Mouse (Mus musculus) forebrain, embryonic 15.5 days (tissue): ENCODE measurements around the gene Cep63. TPM values are rescaled to one million over a fixed set of nuclear protein-coding genes. Genes with fewer than 3 reads are reported as not detected.

ENCODE experiments used
- ATAC-seq: fragments of 200-750 bp; cut with Nextera tagmentation; replicated peaks from 2 replicates; pipeline ENCODE4 v1.8.0; 2017; ENCODE audit warnings: mild to moderate bottlenecking, moderate TSS enrichment, moderate library complexity
- H3K27ac ChIP-seq: fragments of 300-500 bp; sonication (generic); replicated peaks from 2 replicates; pipeline ENCODE4 v1.5.1; 2015; ENCODE audit warnings: mild to moderate bottlenecking, inconsistent platforms
- H3K27me3 ChIP-seq: fragments of 300-500 bp; sonication (generic); 2 replicates; pipeline ENCODE4 v1.6.1; 2015; ENCODE audit warnings: inconsistent platforms
- H3K36me3 ChIP-seq: fragments of 300-500 bp; sonication (generic); 2 replicates; pipeline ENCODE4 v1.6.1; 2015; ENCODE audit warnings: mild to moderate bottlenecking, inconsistent platforms
- H3K4me1 ChIP-seq: fragments of 300-500 bp; sonication (generic); 2 replicates; pipeline ENCODE4 v1.6.1; 2015; ENCODE audit warnings: inconsistent platforms
- H3K4me2 ChIP-seq: fragments of 300-500 bp; sonication (generic); replicated peaks from 2 replicates; pipeline ENCODE4 v1.6.1; 2015; ENCODE audit warnings: mild to moderate bottlenecking, inconsistent platforms
- H3K4me3 ChIP-seq: fragments of 300-500 bp; sonication (generic); 2 replicates; pipeline ENCODE4 v1.5.1; 2015; ENCODE audit warnings: mild to moderate bottlenecking, inconsistent platforms
- H3K9ac ChIP-seq: fragments of 300-500 bp; sonication (generic); replicated peaks from 2 replicates; pipeline ENCODE4 v1.6.1; 2015; ENCODE audit warnings: mild to moderate bottlenecking, inconsistent platforms
- H3K9me3 ChIP-seq: fragments of 300-500 bp; sonication (generic); 2 replicates; pipeline ENCODE4 v1.6.1; 2016; ENCODE audit warnings: inconsistent platforms
- WGBS: fragments of 180-500 bp; shearing (Covaris S2); methylation state at CpG from one replicate; pipeline ENCODE4 v1.1.7; 2015; ENCODE audit warnings: mixed read lengths; 5-methylcytosine and 5-hydroxymethylcytosine counted together
- polyA plus RNA-seq: library from polyadenylated mRNA; unstranded; fragments of >200 nt; fragmentation: Nextera tagmentation; extraction: Ambion mirVana; gene quantifications from 2 replicates; pipeline ENCODE4 v1.2.1, GENCODE M21; 2015

Gene Cep63
- polyA plus RNA-seq, 1 experiment from 2014 or later = 49.6 TPM

DNA sequence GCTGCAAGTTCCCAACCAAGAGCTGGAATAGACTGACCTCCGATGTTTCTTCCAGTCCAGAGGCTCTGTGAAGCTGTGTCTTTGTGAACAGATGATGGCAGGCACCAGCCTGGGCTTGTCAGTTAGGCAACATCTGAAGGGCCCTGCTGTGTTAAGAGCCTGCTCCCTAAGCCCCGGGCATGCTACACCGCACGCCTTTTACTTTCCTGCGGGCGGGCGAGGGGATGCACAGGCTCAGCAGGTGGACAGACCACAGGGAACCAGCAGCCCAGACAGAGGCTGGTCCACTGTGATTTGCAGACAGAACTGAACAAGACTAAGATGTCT lies 79.3 kb downstream of the Cep63 start:
- H3K36me3 ChIP-seq = no peaks in the 10 kb centered on the region
- H3K9ac ChIP-seq = no peak overlapping the region
- no peak overlapping the region for H3K4me2 ChIP-seq
- no peaks in the 10 kb centered on the region for H3K9me3 ChIP-seq
- H3K27me3 ChIP-seq = peaks cover 12% of the 10 kb centered on the region
- whole genome bisulfite sequencing = 20% methylated on average over 7 of the region's 7 CpGs
- no peak for ATAC-seq
- no peak overlapping the region for H3K4me3 ChIP-seq
- H3K4me1 ChIP-seq = peaks cover 39% of the 10 kb centered on the region
- no peak overlapping the region; the same call in 1 of the 2 replicates for H3K27ac ChIP-seq

GRCm38 (mm10) chr9:102546256-102547027 lies 79.9 kb downstream of the Cep63 start:
- no peak for ATAC-seq
- H3K4me2 ChIP-seq = peak overlapping the region; percentile 69
- peaks cover 39% of the 10 kb centered on the region for H3K4me1 ChIP-seq
- H3K27ac ChIP-seq = peak overlapping the region; percentile 98
- 0 out of 2 replicates have a peak overlapping the region, but pooled peaks have one; percentile 1 for H3K9ac ChIP-seq
- H3K9me3 ChIP-seq = no peaks in the 10 kb centered on the region
- H3K27me3 ChIP-seq = peaks cover 12% of the 10 kb centered on the region
- WGBS = 19% methylated on average over 20 of the region's 20 CpGs
- no peaks in the 10 kb centered on the region for H3K36me3 ChIP-seq
- H3K4me3 ChIP-seq = peak overlapping the region; percentile 41; the same call in 1 of the 2 replicates

DNA sequence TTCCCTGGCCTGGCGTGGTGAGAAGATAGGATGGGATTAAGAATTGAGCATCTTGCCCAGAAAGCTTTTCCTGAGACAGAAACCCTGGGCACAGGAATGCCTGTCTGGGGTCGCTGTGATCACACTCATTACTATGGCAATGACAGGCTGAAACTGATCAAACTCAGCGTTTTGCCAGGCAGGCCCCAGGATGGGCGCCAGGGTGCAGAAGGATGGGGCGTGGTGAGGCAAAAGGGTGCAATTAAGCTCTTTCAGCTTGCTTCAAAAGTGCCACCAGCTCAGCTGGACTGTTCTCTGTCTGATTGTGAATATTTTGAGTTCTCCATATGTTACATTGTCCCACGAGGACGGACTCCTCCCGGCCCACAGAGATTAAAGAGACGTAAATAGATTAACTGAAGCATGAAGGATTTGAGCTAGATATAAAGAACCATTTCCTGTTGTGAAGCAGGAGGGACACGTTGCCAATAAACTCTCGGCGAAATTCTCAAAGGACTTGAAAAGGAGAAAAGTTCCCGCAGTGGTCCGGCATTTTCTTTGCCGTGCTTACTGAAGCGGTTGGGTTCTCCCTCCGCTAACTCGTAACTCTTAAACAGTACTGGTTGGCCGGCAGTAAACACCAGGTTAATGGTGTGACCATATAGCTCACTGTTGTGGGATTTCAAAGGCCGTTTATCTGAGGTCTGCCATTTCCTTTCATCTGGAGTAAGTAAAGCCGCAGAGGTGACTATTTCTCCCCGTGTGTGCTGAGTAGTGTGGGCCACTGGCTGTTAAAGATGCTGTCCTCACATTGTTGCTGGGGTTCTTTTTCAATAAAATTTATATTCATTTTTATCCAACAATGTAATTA lies 80.7 kb downstream of the Cep63 start:
- Histone ChIP-seq H3K27ac (peak overlapping the region; percentile 98), H3K4me3 (peak overlapping the region; percentile 41), H3K27me3 (peaks cover 12% of the 10 kb centered on the region), H3K4me1 (peaks cover 39% of the 10 kb centered on the region), H3K9ac (peak overlapping the region; percentile 30; the same call in 1 of the 2 replicates), H3K9me3 (no peaks in the 10 kb centered on the region), H3K36me3 (no peaks in the 10 kb centered on the region), H3K4me2 (peak overlapping the region; percentile 69)
- ATAC-seq = peak; percentile 74
- WGBS = 1% methylated on average over 22 of the region's 22 CpGs

GRCm38 (mm10) chr9:102544773-102545366 lies 81.5 kb downstream of the Cep63 start:
- H3K9me3 ChIP-seq = no peaks in the 10 kb centered on the region
- peak overlapping the region; percentile 63 for H3K9ac ChIP-seq
- no peaks in the 10 kb centered on the region for H3K36me3 ChIP-seq
- peak; percentile 66 for ATAC-seq
- H3K27ac ChIP-seq = peak overlapping the region; percentile 98
- peaks cover 9% of the 10 kb centered on the region for H3K27me3 ChIP-seq
- peaks cover 39% of the 10 kb centered on the region for H3K4me1 ChIP-seq
- under 1% methylated on average over 26 of the region's 26 CpGs for WGBS
- peak overlapping the region; percentile 69 for H3K4me2 ChIP-seq
- peak overlapping the region; percentile 41 for H3K4me3 ChIP-seq

GRCm38 (mm10) chr9:102544116-102544772 lies 82.1 kb downstream of the Cep63 start:
- H3K27me3 ChIP-seq = peaks cover 9% of the 10 kb centered on the region
- no peaks in the 10 kb centered on the region for H3K9me3 ChIP-seq
- H3K4me3 ChIP-seq = peak overlapping the region; percentile 41
- WGBS = 3% methylated on average over 11 of the region's 11 CpGs
- no peaks in the 10 kb centered on the region for H3K36me3 ChIP-seq
- H3K4me2 ChIP-seq = peak overlapping the region; percentile 69
- peaks cover 39% of the 10 kb centered on the region for H3K4me1 ChIP-seq
- peak; percentile 81 for ATAC-seq
- H3K9ac ChIP-seq = peak overlapping the region; percentile 63
- H3K27ac ChIP-seq = peak overlapping the region; percentile 98

- no peak; the same call in 1 of the 2 replicates for ATAC-seq
- H3K27me3 ChIP-seq = peaks cover 9% of the 10 kb centered on the region
- H3K4me3 ChIP-seq = no peak overlapping the region
- peak overlapping the region; percentile 69; the same call in 1 of the 2 replicates for H3K4me2 ChIP-seq
- H3K36me3 ChIP-seq = no peaks in the 10 kb centered on the region
- 30% methylated on average over 2 of the region's 2 CpGs for WGBS
- H3K9ac ChIP-seq = peak overlapping the region; percentile 63; the same call in 1 of the 2 replicates
- H3K27ac ChIP-seq = peak overlapping the region; percentile 98
- H3K9me3 ChIP-seq = no peaks in the 10 kb centered on the region
- H3K4me1 ChIP-seq = peaks cover 39% of the 10 kb centered on the region
These were observed 82.6 kb downstream of the Cep63 start for GRCm38 (mm10) chr9:102543761-102544115.

DNA sequence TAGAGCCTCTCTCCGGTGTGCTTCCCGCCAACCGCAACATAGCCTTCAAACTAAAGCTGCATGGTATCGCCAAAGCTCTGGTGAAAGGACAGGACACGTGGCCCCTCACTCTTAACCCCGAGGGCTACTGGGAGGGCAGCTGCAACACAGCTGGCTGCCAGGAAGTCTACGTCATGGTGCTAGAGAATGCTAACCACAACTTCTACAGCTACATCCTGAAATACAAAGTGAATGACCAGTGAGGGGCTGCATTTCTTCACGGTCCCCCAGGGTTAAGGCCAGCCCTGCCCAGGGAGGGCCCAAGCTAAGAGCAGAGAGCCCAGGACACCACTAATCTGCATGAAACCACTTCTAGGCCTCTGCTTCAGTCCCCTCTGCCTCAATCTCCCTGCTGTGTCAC lies 83.8 kb downstream of the Cep63 start:
- ATAC-seq = no peak
- Histone ChIP-seq H3K36me3 (no peaks in the 10 kb centered on the region), H3K9me3 (no peaks in the 10 kb centered on the region), H3K4me3 (no peak overlapping the region), H3K4me1 (peaks cover 39% of the 10 kb centered on the region), H3K27me3 (no peaks in the 10 kb centered on the region), H3K4me2 (no peak overlapping the region), H3K9ac (no peak overlapping the region), H3K27ac (no peak overlapping the region)
- WGBS = 79% methylated on average over 8 of the region's 8 CpGs

GRCm38 (mm10) chr9:102541666-102542065 lies 84.7 kb downstream of the Cep63 start:
- Histone ChIP-seq H3K4me1 (peaks cover 31% of the 10 kb centered on the region), H3K27ac (no peak overlapping the region), H3K4me2 (no peak overlapping the region), H3K9me3 (no peaks in the 10 kb centered on the region), H3K36me3 (no peaks in the 10 kb centered on the region), H3K27me3 (no peaks in the 10 kb centered on the region), H3K9ac (no peak overlapping the region), H3K4me3 (no peak overlapping the region)
- no peak for ATAC-seq
- WGBS = 89% methylated on average over 10 of the region's 10 CpGs

DNA sequence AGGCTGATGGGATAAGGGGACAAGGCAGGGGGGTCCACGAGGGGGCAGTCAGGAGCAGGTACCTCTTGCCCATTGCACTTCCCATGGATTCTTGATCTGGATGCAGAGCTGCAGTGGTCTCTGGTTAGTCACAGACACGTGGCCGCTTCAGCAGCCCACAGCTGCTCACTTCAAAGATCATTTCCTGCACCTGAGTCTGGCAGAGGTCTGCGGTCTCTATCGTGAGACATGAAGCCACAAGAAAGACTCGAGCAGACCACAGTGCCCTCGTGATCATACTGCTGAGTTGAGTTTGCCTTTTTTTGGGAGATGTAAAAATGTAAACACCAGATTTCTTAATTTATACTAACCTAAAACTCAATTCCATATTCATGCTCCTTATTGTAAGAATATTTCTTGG lies 86.6 kb downstream of the Cep63 start:
- H3K4me2 ChIP-seq = no peak overlapping the region
- ATAC-seq = no peak
- H3K9ac ChIP-seq = no peak overlapping the region
- H3K36me3 ChIP-seq = no peaks in the 10 kb centered on the region
- 77% methylated on average over 7 of the region's 7 CpGs for WGBS
- H3K27ac ChIP-seq = no peak overlapping the region
- no peak overlapping the region for H3K4me3 ChIP-seq
- H3K4me1 ChIP-seq = peaks cover 14% of the 10 kb centered on the region
- H3K9me3 ChIP-seq = no peaks in the 10 kb centered on the region
- no peaks in the 10 kb centered on the region for H3K27me3 ChIP-seq

DNA sequence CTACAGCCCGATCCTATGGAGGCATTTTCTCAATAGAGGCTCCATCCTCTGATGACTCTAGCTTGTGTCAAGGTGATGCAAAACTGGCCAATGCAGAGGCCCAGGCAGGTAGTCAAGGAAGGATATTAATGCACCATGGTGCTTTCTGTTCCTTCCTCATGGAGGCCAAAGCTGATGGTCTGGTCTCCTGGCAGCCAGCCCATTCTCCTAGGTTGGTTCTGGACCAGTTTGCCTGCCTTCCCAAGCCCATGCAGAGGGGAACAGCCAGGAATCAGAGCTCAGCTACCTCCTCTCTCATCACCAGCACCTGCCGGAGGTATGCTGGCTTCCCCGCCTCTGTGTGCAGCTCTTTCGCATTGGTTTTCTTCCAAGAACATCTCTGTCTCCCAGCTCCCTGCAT lies 89.4 kb downstream of the Cep63 start:
- no peak overlapping the region for H3K4me3 ChIP-seq
- no peaks in the 10 kb centered on the region for H3K4me1 ChIP-seq
- WGBS = 84% methylated on average over 4 of the region's 4 CpGs
- no peak overlapping the region for H3K27ac ChIP-seq
- no peak for ATAC-seq
- H3K4me2 ChIP-seq = no peak overlapping the region
- no peaks in the 10 kb centered on the region for H3K9me3 ChIP-seq
- H3K9ac ChIP-seq = no peak overlapping the region
- H3K36me3 ChIP-seq = no peaks in the 10 kb centered on the region
- 0 out of 2 replicates have a peak, but pooled peaks cover 2% of the 10 kb centered on the region for H3K27me3 ChIP-seq
